Mouse (Mus musculus) CH12.LX (cell line): Measurements from ENCODE around the gene Cttnbp2. TPM values are rescaled to one million over a fixed set of nuclear protein-coding genes. Genes with fewer than 3 reads are reported as not detected.
A peak's percentile ranks its signal among the peaks of the same experiment; 100 is the strongest.

Source experiments
- DNase-seq: peaks from one replicate; pipeline ENCODE4 v3.0.0-alpha.2; 2013; ENCODE audit errors: extremely low read depth
- H3K27ac ChIP-seq: 2 replicates; pipeline ENCODE4 v1.5.1; 2012; ENCODE audit warnings: low read depth, mild to moderate bottlenecking, control low read depth, moderate library complexity; ENCODE audit not compliant: insufficient read depth
- H3K27me3 ChIP-seq: replicated peaks from 2 replicates; pipeline ENCODE3; 2012; ENCODE audit warnings: inconsistent platforms
- H3K36me3 ChIP-seq, 2 experiments: replicated peaks in 1 of 2; 2 replicates each; pipeline versions ENCODE3 to v1.6.1; 2012; ENCODE audit warnings: inconsistent platforms in 1 of 2, low read length in 1 of 2, mild to moderate bottlenecking in 1 of 2, mixed read lengths in 1 of 2, moderate library complexity in 1 of 2; ENCODE audit not compliant: control insufficient read depth in 1 of 2, insufficient read depth in 1 of 2
- H3K4me1 ChIP-seq, 2 experiments: 2 replicates each; pipeline ENCODE4 v1.6.1; 2012; ENCODE audit warnings: inconsistent platforms in 1 of 2, moderate library complexity in 1 of 2; ENCODE audit not compliant: insufficient read depth in 2 of 2, control insufficient read depth in 1 of 2
- H3K4me2 ChIP-seq: 2 replicates; pipeline ENCODE4 v1.6.1; 2012; ENCODE audit warnings: low read depth, mild to moderate bottlenecking, control low read depth; ENCODE audit not compliant: poor library complexity, insufficient read depth, severe bottlenecking
- H3K4me3 ChIP-seq, 3 experiments: fragments of 150-350 bp in 1 of 3; sonication (generic) in 1 of 3; replicated peaks in 1 of 3; 2 replicates each; pipeline versions ENCODE3 to v1.5.1; 2011 to 2012; ENCODE audit warnings: low read depth in 2 of 3, low read length in 2 of 3, mild to moderate bottlenecking in 2 of 3, moderate library complexity in 2 of 3, control low read depth in 1 of 3, improper control_type of control experiment in 1 of 3, inconsistent platforms in 1 of 3, mixed read lengths in 1 of 3; ENCODE audit not compliant: poor library complexity in 1 of 3
- H3K79me2 ChIP-seq: replicated peaks from 2 replicates; pipeline ENCODE4 v1.6.1; 2012; ENCODE audit warnings: mild to moderate bottlenecking, moderate library complexity; ENCODE audit not compliant: control insufficient read depth, poor library complexity, insufficient read depth, severe bottlenecking; ENCODE audit errors: extremely low read depth
- H3K9ac ChIP-seq: 2 replicates; pipeline ENCODE4 v1.6.1; 2012; ENCODE audit warnings: low read depth, mild to moderate bottlenecking, control low read depth, moderate library complexity; ENCODE audit not compliant: insufficient read depth
- H3K9me3 ChIP-seq: replicated peaks from 2 replicates; pipeline ENCODE3; 2012; ENCODE audit warnings: low read length, inconsistent platforms, mixed read lengths
- BHLHE40 ChIP-seq: IDR thresholded peaks from 2 replicates; pipeline ENCODE4 v1.6.1; 2011; ENCODE audit warnings: mild to moderate bottlenecking, low read depth, low read length, improper control_type of control experiment
- CHD1 ChIP-seq: IDR thresholded peaks from 2 replicates; pipeline ENCODE4 v1.6.1; 2012; ENCODE audit warnings: low read depth, low read length, improper control_type of control experiment, inconsistent platforms
- CHD2 ChIP-seq: IDR thresholded peaks from 2 replicates; pipeline ENCODE4 v1.6.1; 2011; ENCODE audit warnings: low read length, improper control_type of control experiment
- CTCF ChIP-seq, 2 experiments: IDR thresholded peaks in 1 of 2; conservative IDR thresholded peaks in 1 of 2; 2 replicates each; pipeline ENCODE4 v1.5.1; 2011 to 2012; ENCODE audit warnings: low read depth in 2 of 2, low read length in 2 of 2, improper control_type of control experiment in 1 of 2, inconsistent platforms in 1 of 2, mild to moderate bottlenecking in 1 of 2, moderate library complexity in 1 of 2
- E2F4 ChIP-seq: IDR thresholded peaks from 2 replicates; pipeline ENCODE4 v1.6.1; 2011; ENCODE audit warnings: low read depth, low read length, improper control_type of control experiment; ENCODE audit not compliant: insufficient replicate concordance
- ELF1 ChIP-seq: IDR thresholded peaks from 2 replicates; pipeline ENCODE4 v1.6.1; 2014; ENCODE audit warnings: low read depth, mild to moderate bottlenecking, inconsistent platforms, low read length, improper control_type of control experiment
- EP300 ChIP-seq: IDR thresholded peaks from 2 replicates; pipeline ENCODE4 v1.6.1; 2011; ENCODE audit warnings: low read length, improper control_type of control experiment
- ETS1 ChIP-seq: conservative IDR thresholded peaks from 2 replicates; pipeline ENCODE4 v1.6.1; 2012; ENCODE audit warnings: low read depth, mild to moderate bottlenecking, inconsistent platforms, low read length, improper control_type of control experiment, moderate library complexity
- GABPA ChIP-seq: IDR thresholded peaks from 2 replicates; pipeline ENCODE4 v1.6.1; 2012; ENCODE audit warnings: low read depth, low read length, improper control_type of control experiment, inconsistent platforms; ENCODE audit not compliant: insufficient replicate concordance
- HCFC1 ChIP-seq: IDR thresholded peaks from 2 replicates; pipeline ENCODE4 v1.6.1; 2012; ENCODE audit warnings: low read depth, mild to moderate bottlenecking, inconsistent platforms, low read length, improper control_type of control experiment
- IRF4 ChIP-seq: IDR thresholded peaks from 2 replicates; pipeline ENCODE4 v1.6.1; 2014; ENCODE audit warnings: low read depth, mild to moderate bottlenecking, inconsistent platforms, low read length, improper control_type of control experiment
- JUN ChIP-seq: IDR thresholded peaks from 2 replicates; pipeline ENCODE4 v1.6.1; 2011; ENCODE audit warnings: low read depth, mild to moderate bottlenecking, low read length, improper control_type of control experiment, moderate library complexity; ENCODE audit not compliant: insufficient read depth
- JUND ChIP-seq: conservative IDR thresholded peaks from 2 replicates; pipeline ENCODE4 v1.6.1; 2011; ENCODE audit warnings: low read depth, low read length, improper control_type of control experiment
- KAT2A ChIP-seq: IDR thresholded peaks from 2 replicates; pipeline ENCODE4 v1.6.1; 2012; ENCODE audit warnings: low read length, improper control_type of control experiment, inconsistent platforms; ENCODE audit not compliant: insufficient replicate concordance
- MAFK ChIP-seq: IDR thresholded peaks from 2 replicates; pipeline ENCODE4 v1.6.1; 2011; ENCODE audit warnings: low read length, improper control_type of control experiment; ENCODE audit not compliant: insufficient replicate concordance
- MAX ChIP-seq: IDR thresholded peaks from 2 replicates; pipeline ENCODE4 v1.6.1; 2011; ENCODE audit warnings: low read length, improper control_type of control experiment
- MAZ ChIP-seq: IDR thresholded peaks from 2 replicates; pipeline ENCODE4 v1.6.1; 2012; ENCODE audit warnings: low read depth, mild to moderate bottlenecking, inconsistent platforms, low read length, improper control_type of control experiment, moderate library complexity
- MEF2A ChIP-seq: IDR thresholded peaks from 2 replicates; pipeline ENCODE4 v1.6.1; 2014; ENCODE audit warnings: low read depth, mild to moderate bottlenecking, inconsistent platforms, low read length, improper control_type of control experiment, borderline replicate concordance
- MXI1 ChIP-seq: IDR thresholded peaks from 2 replicates; pipeline ENCODE4 v1.6.1; 2011; ENCODE audit warnings: mild to moderate bottlenecking, low read depth, low read length, improper control_type of control experiment
- MYC ChIP-seq: IDR thresholded peaks from 2 replicates; pipeline ENCODE4 v1.6.1; 2011; ENCODE audit warnings: low read depth, mild to moderate bottlenecking, improper control_type of control experiment, low read length
- NELFE ChIP-seq: IDR thresholded peaks from 2 replicates; pipeline ENCODE4 v1.6.1; 2011; ENCODE audit warnings: low read depth, low read length, improper control_type of control experiment
- NRF1 ChIP-seq: IDR thresholded peaks from 2 replicates; pipeline ENCODE4 v1.6.1; 2014; ENCODE audit warnings: low read depth, mild to moderate bottlenecking, inconsistent platforms, low read length, improper control_type of control experiment, moderate library complexity
- PAX5 ChIP-seq: IDR thresholded peaks from 2 replicates; pipeline ENCODE4 v1.6.1; 2012; ENCODE audit warnings: low read length, inconsistent platforms, mixed read lengths
- POLR2A ChIP-seq: IDR thresholded peaks from 2 replicates; pipeline ENCODE4 v1.6.1; 2011; ENCODE audit warnings: low read depth, mild to moderate bottlenecking, improper control_type of control experiment, low read length
- POLR2AphosphoS2 ChIP-seq: IDR thresholded peaks from 2 replicates; pipeline ENCODE4 v1.6.1; 2011; ENCODE audit warnings: low read depth, low read length, improper control_type of control experiment
- RAD21 ChIP-seq: IDR thresholded peaks from 2 replicates; pipeline ENCODE4 v1.6.1; 2011; ENCODE audit warnings: low read depth, mild to moderate bottlenecking, low read length, improper control_type of control experiment, moderate library complexity
- RCOR1 ChIP-seq: conservative IDR thresholded peaks from 2 replicates; pipeline ENCODE4 v1.6.1; 2012; ENCODE audit warnings: low read depth, mild to moderate bottlenecking, inconsistent platforms, low read length, improper control_type of control experiment
- SIN3A ChIP-seq: IDR thresholded peaks from 2 replicates; pipeline ENCODE4 v1.6.1; 2012; ENCODE audit warnings: low read length, improper control_type of control experiment, inconsistent platforms
- SMC3 ChIP-seq: IDR thresholded peaks from 2 replicates; pipeline ENCODE4 v1.6.1; 2011; ENCODE audit warnings: low read depth, low read length, improper control_type of control experiment
- TBP ChIP-seq: conservative IDR thresholded peaks from 2 replicates; pipeline ENCODE4 v1.6.1; 2011; ENCODE audit warnings: low read depth, low read length, improper control_type of control experiment
- TCF12 ChIP-seq: IDR thresholded peaks from 2 replicates; pipeline ENCODE4 v1.6.1; 2014; ENCODE audit warnings: low read depth, mild to moderate bottlenecking, inconsistent platforms, low read length, improper control_type of control experiment
- UBTF ChIP-seq: IDR thresholded peaks from 2 replicates; pipeline ENCODE4 v1.6.1; 2012; ENCODE audit warnings: low read depth, mild to moderate bottlenecking, inconsistent platforms, low read length, improper control_type of control experiment, moderate library complexity
- USF1 ChIP-seq: IDR thresholded peaks from 2 replicates; pipeline ENCODE4 v1.6.1; 2014; ENCODE audit warnings: low read depth, mild to moderate bottlenecking, inconsistent platforms, low read length, improper control_type of control experiment
- USF2 ChIP-seq: conservative IDR thresholded peaks from 2 replicates; pipeline ENCODE4 v1.6.1; 2011; ENCODE audit warnings: low read depth, low read length, improper control_type of control experiment
- ZC3H11A ChIP-seq: IDR thresholded peaks from 2 replicates; pipeline ENCODE4 v1.6.1; 2012; ENCODE audit warnings: low read depth, mild to moderate bottlenecking, inconsistent platforms, low read length, improper control_type of control experiment
- ZKSCAN1 ChIP-seq: IDR thresholded peaks from 2 replicates; pipeline ENCODE4 v1.6.1; 2012; ENCODE audit warnings: low read depth, inconsistent platforms, low read length, improper control_type of control experiment, borderline replicate concordance
- ZMIZ1 ChIP-seq: IDR thresholded peaks from 2 replicates; pipeline ENCODE4 v1.6.1; 2012; ENCODE audit warnings: low read depth, mild to moderate bottlenecking, inconsistent platforms, low read length, improper control_type of control experiment
- ZNF384 ChIP-seq: IDR thresholded peaks from 2 replicates; pipeline ENCODE4 v1.6.1; 2012; ENCODE audit warnings: low read depth, low read length, improper control_type of control experiment, inconsistent platforms
- dilution Hi-C: fragments of 300-500 bp; cut with MboI; formaldehyde crosslinking; loops from 2 replicates; pipeline ENCODE4 v1.14.3; 2020; ENCODE audit warnings: low sequenced_read_pairs; ENCODE audit not compliant: extremely low pct_unique_long_range_greater_than_20kb, extremely low pct_ligation_motif_present
- in situ Hi-C: fragments of 300-500 bp; cut with MboI; formaldehyde crosslinking; loops from 3 replicates; pipeline ENCODE4 v1.14.3; 2019; ENCODE audit warnings: low sequenced_read_pairs, low pct_ligation_motif_present, low pct_unique_long_range_greater_than_20kb, mixed read lengths
- polyA plus RNA-seq: library from polyadenylated mRNA; unstranded; fragments of >175 nt; gene quantifications from 2 replicates; pipeline ENCODE4 v1.2.1, GENCODE M21; 2012; ENCODE audit warnings: low read depth; ENCODE audit not compliant: insufficient read length
- total RNA-seq, 2 experiments: library from RNA; depleted of rRNA; stranded (reverse); fragments of 300-350 nt in 1 of 2; fragments of >200 nt in 1 of 2; gene quantifications; 2 replicates each; pipeline ENCODE4 v1.2.3; 2012 to 2014

Gene Cttnbp2
- total and polyA plus RNA-seq, 3 experiments: 1.1 to 1.7 (median 1.5) TPM

DNA sequence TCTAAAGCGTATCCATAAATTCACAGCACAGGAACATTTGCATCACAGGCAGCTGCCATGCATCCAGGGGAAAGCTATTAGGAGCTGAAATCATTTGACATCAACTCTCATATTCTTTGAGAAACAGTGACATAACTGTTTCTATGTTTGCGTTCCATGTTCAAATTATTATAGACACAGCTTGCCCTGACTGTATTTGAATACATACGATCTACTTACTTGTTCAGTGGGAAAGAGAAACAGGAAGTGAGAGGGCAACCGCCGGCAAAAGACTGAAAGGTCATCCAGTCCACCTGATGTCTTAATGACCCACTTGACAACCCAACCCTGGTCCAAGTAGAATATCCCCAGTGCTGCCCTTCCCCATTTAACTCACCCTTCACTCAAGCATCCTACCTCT, 30.6 kb downstream of the Cttnbp2 start:
- H3K4me3 ChIP-seq: peak overlapping the region in 2 of 3 experiments; percentile 23 to 58
- H3K9me3 ChIP-seq: no peaks in the 10 kb centered on the region
- H3K36me3 ChIP-seq: no peaks in the 10 kb centered on the region
- dilution Hi-C loops: no loop called here
- H3K79me2 ChIP-seq: no peaks in the 10 kb centered on the region
- H3K27me3 ChIP-seq: no peaks in the 10 kb centered on the region
- peak; percentile 55 for DNase-seq
- H3K9ac ChIP-seq: peak overlapping the region; percentile 69
- peak overlapping the region; percentile 85 for H3K4me2 ChIP-seq
- peak overlapping the region; percentile 83 for H3K27ac ChIP-seq
- in situ Hi-C loops: no loop called here
- H3K4me1 ChIP-seq: peaks cover 11 to 46% of the 10 kb centered on the region in 2 experiments
- TF ChIP-seq ZC3H11A: no peak
- TF ChIP-seq HCFC1: no peak
- TF ChIP-seq NELFE: 0 out of 2 replicates have a peak, but pooled peaks have one; percentile 46
- TF ChIP-seq MYC: no peak
- TF ChIP-seq IRF4: peak; percentile 91
- no peak for TF ChIP-seq UBTF
- TF ChIP-seq ZNF384: no peak
- TF ChIP-seq E2F4: no peak
- TF ChIP-seq ZMIZ1: no peak
- TF ChIP-seq POLR2A: no peak
- TF ChIP-seq TBP: 0 out of 2 replicates have a peak, but pooled peaks have one; percentile 36
- TF ChIP-seq BHLHE40: peak; percentile 34; the same call in 1 of the 2 replicates
- TF ChIP-seq MXI1: 0 out of 2 replicates have a peak, but pooled peaks have one; percentile 43
- 0 out of 2 replicates have a peak, but pooled peaks have one; percentile 2 for TF ChIP-seq SMC3
- TF ChIP-seq MAFK: 0 out of 2 replicates have a peak, but pooled peaks have one; percentile 19
- no peak for TF ChIP-seq ZKSCAN1
- peak; percentile 76; the same call in 1 of the 2 replicates for TF ChIP-seq SIN3A
- TF ChIP-seq USF1: no peak
- peak; percentile 37; the same call in 1 of the 2 replicates for TF ChIP-seq JUND
- peak; percentile 79 for TF ChIP-seq EP300
- no peak for TF ChIP-seq KAT2A
- TF ChIP-seq CHD1: peak; percentile 52; the same call in 1 of the 2 replicates
- peak; percentile 64; the same call in 1 of the 2 replicates for TF ChIP-seq ETS1
- peak; percentile 74 for TF ChIP-seq RCOR1
- TF ChIP-seq CHD2: no peak; the same call in 1 of the 2 replicates
- TF ChIP-seq CTCF (conservative IDR thresholded peaks at IDR 0.05 in 1 of 2, IDR thresholded peaks at IDR 0.05 in 1 of 2; ENCODE audit: low read depth in 2 of 2, low read length in 2 of 2): no peak
- no peak for TF ChIP-seq MAZ
- TF ChIP-seq TCF12: peak; percentile 82
- peak; percentile 76; the same call in 1 of the 2 replicates for TF ChIP-seq MEF2A
- no peak for TF ChIP-seq JUN
- TF ChIP-seq PAX5: no peak
- peak; percentile 74 for TF ChIP-seq ELF1
- no peak for TF ChIP-seq NRF1
- no peak for TF ChIP-seq RAD21
- no peak for TF ChIP-seq POLR2AphosphoS2
- TF ChIP-seq USF2: no peak
- TF ChIP-seq MAX: peak; percentile 61
- TF ChIP-seq GABPA: no peak
